Mouse (Mus musculus) neural tube, embryonic 11.5 days (tissue): ENCODE data around the gene Col9a2. TPM values are rescaled to one million over a fixed set of nuclear protein-coding genes. Genes with fewer than 3 reads are reported as not detected.

ENCODE experiments used
- ATAC-seq: fragments of 200-750 bp; cut with Nextera tagmentation; 2 replicates; pipeline ENCODE4 v1.8.0; 2017; ENCODE audit warnings: moderate number of reproducible peaks, mild to moderate bottlenecking, moderate TSS enrichment, moderate library complexity; ENCODE audit not compliant: insufficient read depth, low FRiP score, low TSS enrichment
- DNase-seq: peaks from one replicate; pipeline ENCODE4 v3.0.0-alpha.2; 2015; ENCODE audit warnings: low spot score
- H3K27ac ChIP-seq: fragments of 300-500 bp; sonication (generic); 2 replicates; pipeline ENCODE4 v1.5.1; 2014; ENCODE audit warnings: low read depth, mild to moderate bottlenecking, low read length
- H3K27me3 ChIP-seq: fragments of 300-500 bp; sonication (generic); 2 replicates; pipeline ENCODE4 v1.6.1; 2014; ENCODE audit warnings: mild to moderate bottlenecking, low read length, mixed read lengths; ENCODE audit not compliant: control insufficient read depth, insufficient read depth
- H3K36me3 ChIP-seq: fragments of 300-500 bp; sonication (generic); 2 replicates; pipeline ENCODE4 v1.6.1; 2014; ENCODE audit warnings: mild to moderate bottlenecking, low read length, moderate library complexity, mixed read lengths; ENCODE audit not compliant: control insufficient read depth, insufficient read depth
- H3K4me1 ChIP-seq: fragments of 300-500 bp; sonication (generic); 2 replicates; pipeline ENCODE4 v1.6.1; 2014; ENCODE audit warnings: low read length, mixed read lengths; ENCODE audit not compliant: control insufficient read depth, insufficient read depth
- H3K4me2 ChIP-seq: fragments of 300-500 bp; sonication (generic); 2 replicates; pipeline ENCODE4 v1.6.1; 2014; ENCODE audit warnings: low read depth, mild to moderate bottlenecking, moderate library complexity
- H3K4me3 ChIP-seq: fragments of 300-500 bp; sonication (generic); 2 replicates; pipeline ENCODE4 v1.5.1; 2014; ENCODE audit warnings: low read depth, low read length
- H3K9ac ChIP-seq: fragments of 300-500 bp; sonication (generic); 2 replicates; pipeline ENCODE4 v1.6.1; 2014; ENCODE audit warnings: mild to moderate bottlenecking, low read length
- H3K9me3 ChIP-seq: fragments of 300-500 bp; sonication (generic); 2 replicates; pipeline ENCODE4 v1.6.1; 2016; ENCODE audit warnings: low read length; ENCODE audit not compliant: control insufficient read depth
- WGBS: fragments of 180-500 bp; shearing (Covaris S2); extraction: QIAGEN DNeasy Blood & Tissue Kit; methylation state at CpG from one replicate; pipeline ENCODE4 v1.1.7; 2014; 5-methylcytosine and 5-hydroxymethylcytosine counted together
- polyA plus RNA-seq: library from polyadenylated mRNA; unstranded; fragments of >200 nt; fragmentation: Nextera tagmentation; extraction: Ambion mirVana; gene quantifications from 2 replicates; pipeline ENCODE4 v1.2.1, GENCODE M21; 2014

Col9a2 gene
- polyA plus RNA-seq, result 8.4 and 8.5 TPM in 2 replicates

DNA sequence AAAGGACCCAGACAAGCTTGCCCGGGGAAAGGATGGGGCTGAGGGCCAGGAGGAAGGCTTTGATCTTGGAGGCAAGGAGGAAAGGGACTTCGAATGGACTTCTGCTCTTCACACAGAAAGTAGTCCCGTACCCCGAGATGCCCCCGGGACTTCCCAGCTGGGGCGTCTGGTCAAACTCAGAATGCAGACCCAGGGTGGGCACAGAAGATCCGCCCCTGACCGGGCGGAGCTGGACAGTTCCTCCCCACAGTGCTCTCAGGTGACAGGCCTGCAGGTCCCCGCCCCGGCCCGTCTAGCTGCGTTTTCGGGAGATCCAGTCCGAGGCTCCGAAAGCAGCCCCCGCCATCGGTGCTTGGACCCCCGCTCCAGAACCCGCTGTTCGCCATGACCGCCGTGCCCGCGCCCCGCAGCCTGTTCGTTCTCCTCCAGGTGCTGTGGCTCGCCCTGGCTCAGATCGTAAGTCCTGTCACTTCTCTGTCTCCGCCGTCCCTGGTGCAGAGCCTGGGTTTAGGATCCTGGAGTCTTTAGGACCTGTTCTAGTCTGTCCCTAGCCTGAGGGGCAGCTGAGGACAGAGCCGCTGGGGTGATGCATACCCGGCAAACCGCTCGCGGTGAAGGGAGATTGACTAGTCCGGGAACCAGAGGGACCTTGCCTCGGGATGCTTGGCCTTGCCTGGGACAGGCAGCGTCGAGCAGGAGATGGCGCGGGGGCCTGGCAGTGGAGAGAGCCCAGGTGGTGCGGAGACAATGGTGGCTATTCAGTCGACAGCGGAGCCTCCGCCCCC, at the start of gene Col9a2:
Gene Col9a2 (plus strand): TSS at position 55 of the 785 bp plus-strand sequence.
- no peaks in the 10 kb centered on the region for H3K36me3 ChIP-seq
- peak within 1 kb of the TSS; percentile 37 for H3K4me3 ChIP-seq
- H3K27me3 ChIP-seq, result peaks cover 12% of the 10 kb centered on the region
- H3K4me1 ChIP-seq, result peaks cover 16% of the 10 kb centered on the region
- 0 out of 2 replicates have a peak, but pooled peaks have one; percentile 18 for ATAC-seq
- peak within 1 kb of the TSS; percentile 68 for H3K4me2 ChIP-seq
- no peaks in the 10 kb centered on the region for H3K9me3 ChIP-seq
- H3K9ac ChIP-seq, result peak within 1 kb of the TSS; percentile 64
- H3K27ac ChIP-seq, result peak within 1 kb of the TSS; percentile 17; the same call in 1 of the 2 replicates
- 3% methylated on average over 46 of the region's 46 CpGs for WGBS
- peak; percentile 59 for DNase-seq

DNA sequence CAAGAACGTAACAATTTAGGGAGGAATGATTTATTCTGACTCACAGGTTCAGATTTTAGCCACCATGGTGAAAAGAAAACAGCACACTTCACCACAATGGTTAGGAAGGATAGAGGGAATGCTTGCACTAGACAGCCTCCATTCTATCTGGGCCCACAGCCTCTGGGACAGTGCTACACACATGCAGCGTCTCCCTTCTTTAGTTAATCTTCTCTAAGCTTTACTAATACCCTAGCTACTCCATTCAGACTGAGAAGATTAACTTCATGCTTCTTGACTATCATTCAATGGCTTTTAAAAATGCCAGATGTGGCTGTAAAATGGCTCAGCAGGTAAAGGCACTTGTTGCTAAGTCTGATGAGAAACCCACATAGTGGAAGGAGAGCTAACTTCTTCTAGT, 46.9 kb upstream of the Col9a2 start:
- Histone ChIP-seq H3K4me2 (no peak overlapping the region), H3K27ac (no peak overlapping the region), H3K36me3 (no peaks in the 10 kb centered on the region), H3K27me3 (no peaks in the 10 kb centered on the region), H3K9me3 (no peaks in the 10 kb centered on the region), H3K4me1 (no peaks in the 10 kb centered on the region), H3K4me3 (no peak overlapping the region), H3K9ac (no peak overlapping the region)
- ATAC-seq, result no peak
- 93% methylated on average over 2 of the region's 2 CpGs for WGBS
- DNase-seq, result no peak

DNA sequence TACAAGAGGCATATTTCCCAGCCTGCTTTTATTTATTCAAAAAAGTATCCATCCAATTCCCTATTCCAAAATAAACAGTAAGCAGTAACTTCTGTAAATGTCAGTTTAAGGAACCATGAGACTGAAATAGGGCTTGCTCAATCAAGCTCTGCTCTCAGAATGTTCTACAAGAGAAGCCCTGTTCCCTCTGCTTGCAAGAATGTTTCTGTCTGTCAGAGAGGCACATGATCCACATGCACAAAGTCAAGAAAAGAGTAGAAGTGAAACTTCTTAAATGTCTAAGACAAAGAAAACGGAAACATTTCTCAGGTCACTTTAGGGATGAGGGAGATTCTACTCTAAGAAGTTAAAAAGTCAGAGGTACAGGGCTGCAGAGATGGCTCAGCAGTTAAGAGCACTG, 46.2 kb upstream of the Col9a2 start:
- no peak overlapping the region for H3K9ac ChIP-seq
- WGBS, result 100% methylated on average over 1 of the region's 1 CpGs
- H3K27me3 ChIP-seq, result no peaks in the 10 kb centered on the region
- DNase-seq, result no peak
- no peaks in the 10 kb centered on the region for H3K4me1 ChIP-seq
- H3K9me3 ChIP-seq, result no peaks in the 10 kb centered on the region
- H3K4me2 ChIP-seq, result no peak overlapping the region
- H3K4me3 ChIP-seq, result no peak overlapping the region
- ATAC-seq, result no peak
- no peaks in the 10 kb centered on the region for H3K36me3 ChIP-seq
- H3K27ac ChIP-seq, result no peak overlapping the region

DNA sequence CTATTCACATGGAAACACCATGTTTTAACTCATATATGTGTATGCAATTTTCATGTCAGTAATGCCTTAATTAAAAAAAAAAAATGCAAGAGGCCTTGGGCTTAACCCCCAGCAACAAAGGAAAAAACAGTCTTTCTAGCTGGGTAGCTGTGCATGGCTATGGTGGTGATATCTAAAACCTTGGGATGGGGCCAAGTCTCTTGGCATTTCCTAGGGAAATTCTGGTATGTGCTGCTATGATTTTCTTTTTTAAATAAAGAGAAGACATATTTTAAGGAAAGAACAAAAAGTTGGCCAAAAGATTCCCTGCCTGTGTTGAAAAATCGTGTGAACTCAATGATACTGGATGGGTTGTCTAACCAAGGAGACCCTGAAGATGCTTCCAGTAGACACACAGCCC, 43.3 kb upstream of the Col9a2 start:
- Histone ChIP-seq H3K27me3 (no peaks in the 10 kb centered on the region), H3K27ac (no peak overlapping the region), H3K4me2 (no peak overlapping the region), H3K4me1 (no peaks in the 10 kb centered on the region), H3K36me3 (no peaks in the 10 kb centered on the region), H3K9ac (no peak overlapping the region), H3K9me3 (no peaks in the 10 kb centered on the region), H3K4me3 (no peak overlapping the region)
- ATAC-seq, result no peak
- 84% methylated on average over 1 of the region's 1 CpGs for WGBS
- no peak for DNase-seq

DNA sequence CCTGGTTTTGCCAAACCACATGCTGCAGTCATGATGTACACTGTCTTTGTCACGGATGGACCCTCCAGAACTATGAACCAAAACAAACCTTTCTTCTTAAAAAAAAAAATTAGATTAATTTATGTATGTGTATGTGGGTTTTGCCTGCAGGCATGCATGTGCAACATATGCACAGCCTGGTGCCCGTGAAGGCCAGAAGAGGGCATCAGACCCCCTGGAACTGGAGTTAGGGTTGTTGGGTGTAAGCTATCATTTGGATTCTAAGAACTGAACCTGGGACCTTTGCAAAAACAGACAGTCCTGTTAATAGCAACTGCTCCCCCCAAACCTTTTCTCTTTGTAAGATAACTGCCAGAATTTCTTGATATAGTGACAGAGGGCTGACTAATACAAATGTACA, 38.1 kb upstream of the Col9a2 start:
- DNase-seq (no peak), ATAC-seq (no peak)
- H3K4me1 ChIP-seq, result peaks cover 17% of the 10 kb centered on the region
- no peak overlapping the region for H3K27ac ChIP-seq
- no peak overlapping the region for H3K4me3 ChIP-seq
- 83% methylated on average over 2 of the region's 2 CpGs for WGBS
- H3K36me3 ChIP-seq, result no peaks in the 10 kb centered on the region
- no peaks in the 10 kb centered on the region for H3K27me3 ChIP-seq
- H3K4me2 ChIP-seq, result no peak overlapping the region
- no peaks in the 10 kb centered on the region for H3K9me3 ChIP-seq
- no peak overlapping the region for H3K9ac ChIP-seq

DNA sequence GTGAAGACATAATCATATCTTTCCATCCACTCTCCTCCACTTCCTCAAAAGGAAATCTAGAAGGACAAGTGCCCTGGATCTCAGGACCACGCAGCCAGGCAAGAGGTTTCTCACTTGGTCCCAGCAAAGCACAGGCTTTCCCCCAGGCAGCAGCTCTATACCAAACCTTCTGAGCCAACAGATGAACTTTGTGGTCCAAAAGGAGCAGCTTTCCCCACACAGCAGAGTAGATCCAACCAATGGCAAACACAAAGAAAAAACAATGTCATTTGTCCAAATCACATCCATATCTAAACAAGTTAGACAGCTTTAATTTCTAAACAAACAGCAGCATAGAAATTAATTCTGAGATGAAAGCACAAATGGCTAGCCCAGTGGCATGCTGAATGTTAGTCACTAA, 37.5 kb upstream of the Col9a2 start:
- Histone ChIP-seq H3K4me2 (no peak overlapping the region), H3K9me3 (no peaks in the 10 kb centered on the region), H3K4me3 (no peak overlapping the region), H3K27me3 (no peaks in the 10 kb centered on the region), H3K9ac (no peak overlapping the region), H3K36me3 (no peaks in the 10 kb centered on the region), H3K27ac (no peak overlapping the region), H3K4me1 (peaks cover 17% of the 10 kb centered on the region)
- DNase-seq, result no peak
- WGBS, result 73% methylated on average over 1 of the region's 1 CpGs
- ATAC-seq, result no peak

DNA sequence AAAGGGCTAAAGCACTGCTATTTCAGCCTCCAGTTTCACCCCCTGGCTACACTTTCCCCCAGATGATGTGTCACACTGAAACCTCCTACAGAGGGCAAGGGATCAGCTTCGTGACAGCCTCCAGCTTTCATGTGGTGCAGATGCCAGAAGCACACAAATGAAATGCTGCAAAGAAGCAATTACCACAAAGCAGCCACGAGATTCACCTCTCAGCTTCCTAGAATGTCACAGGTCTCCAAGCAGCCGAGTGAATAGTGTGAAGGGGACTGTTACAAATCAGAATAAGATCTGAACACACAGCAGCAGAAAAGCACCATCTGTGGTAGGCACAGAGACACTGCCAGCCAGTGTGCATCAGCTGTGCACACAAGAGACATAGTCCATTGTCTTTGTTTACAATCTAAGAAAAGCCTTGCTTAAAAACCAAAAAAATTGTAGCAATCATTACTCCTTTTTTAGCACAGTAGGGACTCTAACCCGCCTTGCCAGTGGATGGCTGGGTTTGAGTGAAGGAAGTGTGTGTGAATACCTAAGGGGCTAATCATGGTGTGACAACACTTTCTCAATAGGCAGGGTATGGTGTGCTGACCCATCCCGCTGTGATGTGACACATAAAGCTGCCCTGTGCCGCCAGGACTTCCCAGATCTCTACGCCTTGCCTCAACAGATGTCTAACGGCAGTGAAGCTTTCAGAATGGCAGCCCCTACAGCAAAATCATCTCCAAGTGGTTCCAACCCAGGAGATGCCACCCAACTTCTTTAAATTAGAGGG, 36.6 kb upstream of the Col9a2 start:
- ATAC-seq (peak; percentile 51; the same call in 1 of the 2 replicates), DNase-seq (peak; percentile 32)
- Histone ChIP-seq H3K4me3 (no peak overlapping the region), H3K9me3 (no peaks in the 10 kb centered on the region), H3K9ac (peak overlapping the region; percentile 35), H3K4me2 (no peak overlapping the region), H3K27me3 (no peaks in the 10 kb centered on the region), H3K4me1 (peaks cover 17% of the 10 kb centered on the region), H3K36me3 (no peaks in the 10 kb centered on the region), H3K27ac (peak overlapping the region; percentile 81)
- 12% methylated on average over 8 of the region's 8 CpGs for WGBS

DNA sequence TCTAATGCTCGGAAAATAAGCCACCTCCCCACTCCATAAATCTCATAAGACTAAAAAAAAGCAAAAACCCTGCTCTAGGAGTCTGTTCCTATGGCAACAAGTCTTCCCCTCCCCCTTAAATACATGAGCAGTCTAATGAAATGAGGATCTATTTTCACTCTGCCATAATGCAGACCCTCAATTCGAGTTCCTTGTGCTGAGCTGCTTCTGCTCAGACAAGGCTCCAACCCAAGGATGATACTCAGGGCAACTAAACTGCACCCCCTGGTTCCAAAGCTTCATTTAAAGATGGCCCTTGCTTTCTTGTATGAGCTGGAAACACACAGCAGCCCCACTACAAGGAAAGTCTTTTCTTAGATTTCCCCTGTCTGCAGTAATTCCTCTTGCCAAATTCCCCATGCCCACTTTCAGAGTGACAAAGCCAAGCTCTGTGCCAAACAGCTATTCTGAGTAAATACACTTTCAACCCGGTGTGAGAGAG, 35.5 kb upstream of the Col9a2 start:
- Histone ChIP-seq H3K4me3 (no peak overlapping the region), H3K9me3 (no peaks in the 10 kb centered on the region), H3K27me3 (no peaks in the 10 kb centered on the region), H3K9ac (no peak overlapping the region), H3K27ac (peak overlapping the region; percentile 58), H3K36me3 (no peaks in the 10 kb centered on the region), H3K4me1 (peaks cover 17% of the 10 kb centered on the region), H3K4me2 (no peak overlapping the region)
- DNase-seq, result no peak
- 22% methylated on average over 3 of the region's 3 CpGs for WGBS
- peak; percentile 71 for ATAC-seq
